Comparison of ENCODE assay signal across 8 mouse cellular contexts in genomic region chr14:52257484-52258213, GRCm38 (mm10). TPM values are rescaled to one million over a fixed set of nuclear protein-coding genes. Genes with fewer than 3 reads are reported as not detected.
A peak's percentile ranks its signal among the peaks of the same experiment; 100 is the strongest.
DNase-seq lines count a peak whose midpoint lies in the region; ATAC-seq and TF ChIP-seq lines count a peak whose summit lies in the region.

Gene Chd8 (minus strand): TSS chr14:52257780.

- peak; percentile 37; the same call in 1 of the 2 replicates for TF ChIP-seq CTCF in cortical plate, adult 2 months (IDR thresholded peaks at IDR 0.05; ENCODE audit: extremely low read depth, insufficient read depth, low read length)

- DNase-seq in gastrocnemius, adult 8-10 months (ENCODE audit: low spot score in 2 of 2), result peak; percentile 97 to 98
- peak; percentile 97 for DNase-seq in induced T-regulatory cell, adult 2 months (ENCODE audit: low read depth)
- peak; percentile 97 to 98 for DNase-seq in left cerebral cortex, adult 9 months (ENCODE audit: low spot score in 2 of 2)
- peak; percentile 97 for DNase-seq in right cerebral cortex, postnatal 14 days
- peak; percentile 96 to 98 for DNase-seq in urinary bladder, postnatal 36 days (ENCODE audit: low spot score in 2 of 2)

- peak within 1 kb of the TSS; percentile 17 for H3K27ac ChIP-seq in cortical plate, adult 2 months (ENCODE audit: insufficient read depth, low read length)

- peak within 1 kb of the TSS; percentile 67 for H3K4me3 ChIP-seq in cortical plate, adult 2 months (ENCODE audit: insufficient read depth, low read length)

- peak; percentile 81 for TF ChIP-seq POLR2A in cortical plate, adult 2 months (IDR thresholded peaks at IDR 0.05; ENCODE audit: extremely low read depth, insufficient read depth, low read length)

- peaks cover 3% of the 10 kb centered on the region; the same call in 1 of the 2 replicates for H3K4me1 ChIP-seq in cortical plate, adult 2 months (ENCODE audit: control insufficient read depth, insufficient read depth, low read length)

- peak; percentile 99 for ATAC-seq in activated CD4-positive, CD25-positive, alpha-beta regulatory T cell, adult 4 months
- ATAC-seq in megakaryocyte progenitor cell, adult 5-6 weeks (replicated peaks; ENCODE audit: poor library complexity), result peak; percentile 98

RNA-seq across cellular contexts. Expression of gene Chd8, which starts in this region (rescaled TPM):
- polyA plus RNA-seq in activated CD4-positive, CD25-positive, alpha-beta regulatory T cell, adult 4 months (2017; shearing (Covaris generic)), result 10 to 100 TPM; 58.3 to 58.5 TPM
- 53.5 and 60.7 TPM in 2 replicates for polyA plus RNA-seq in cortical plate, adult 2 months (2012; rRNA removed)
- 10 to 100 TPM; 24.5 to 42.9 (median 34.6) TPM for total RNA-seq in gastrocnemius, adult 8-10 months (2022)
- 78.7 and 79.5 TPM in 2 replicates for total RNA-seq in megakaryocyte progenitor cell, adult 5-6 weeks (2015)
- 43.7 and 57.7 TPM in 2 replicates for total RNA-seq in megakaryocyte progenitor cell, adult 5-6 weeks (2017)

Comparison
In these comparisons a context has a peak if more than half of its experiments do, and no peak if none do; other contexts are left out.
1. Peak in every context shown above with its lines: DNase-seq, ATAC-seq, H3K4me3 ChIP-seq and H3K27ac ChIP-seq.